Mouse (Mus musculus): Measurements from ENCODE around the gene Hspa1l. TPM values are rescaled to one million over a fixed set of nuclear protein-coding genes. Genes with fewer than 3 reads are reported as not detected.
A peak's percentile ranks its signal among the peaks of the same experiment; 100 is the strongest.
"Not testable (repeated sequence)": the region's sequence is repeated elsewhere in the genome, so short reads cannot be mapped to it uniquely, and the experiment has no call there.

Hspa1l gene
- polyA plus RNA-seq, 1 experiment from 2014 or later = 1.8 TPM

- not testable (repeated sequence) for H3K4me1 ChIP-seq (ENCODE audit: control insufficient read depth, insufficient read depth, low read length); H3K9ac ChIP-seq (ENCODE audit: low read length); H3K4me2 ChIP-seq (ENCODE audit: low read depth); H3K27me3 ChIP-seq (ENCODE audit: control insufficient read depth, insufficient read depth, low read length); ATAC-seq (ENCODE audit: insufficient read depth, low FRiP score, low TSS enrichment); H3K4me3 ChIP-seq (ENCODE audit: low read depth, low read length); H3K36me3 ChIP-seq (ENCODE audit: control insufficient read depth, insufficient read depth, low read length); H3K9me3 ChIP-seq (ENCODE audit: control insufficient read depth, low read length); H3K27ac ChIP-seq (ENCODE audit: low read depth, low read length); DNase-seq (ENCODE audit: low spot score)
- 95% methylated on average over 4 of the region's 4 CpGs for WGBS
Measured at GRCm38 (mm10) chr17:34995192-34995591, 22.7 kb downstream of the Hspa1l start.

GRCm38 (mm10) chr17:34995927-34996326 lies 23.4 kb downstream of the Hspa1l start:
- not testable (repeated sequence) for H3K4me1 ChIP-seq (ENCODE audit: control insufficient read depth, insufficient read depth, low read length); H3K4me2 ChIP-seq (ENCODE audit: low read depth); H3K9me3 ChIP-seq (ENCODE audit: control insufficient read depth, low read length); ATAC-seq (ENCODE audit: insufficient read depth, low FRiP score, low TSS enrichment); H3K27me3 ChIP-seq (ENCODE audit: control insufficient read depth, insufficient read depth, low read length); H3K36me3 ChIP-seq (ENCODE audit: control insufficient read depth, insufficient read depth, low read length); H3K27ac ChIP-seq (ENCODE audit: low read depth, low read length); H3K4me3 ChIP-seq (ENCODE audit: low read depth, low read length); H3K9ac ChIP-seq (ENCODE audit: low read length)
- DNase-seq (ENCODE audit: low spot score) = peak; percentile 1
- WGBS = 97% methylated on average over 4 of the region's 4 CpGs

- Histone ChIP-seq H3K4me1 (ENCODE audit: control insufficient read depth, insufficient read depth, low read length) (no peaks in the 10 kb centered on the region), H3K27me3 (ENCODE audit: control insufficient read depth, insufficient read depth, low read length) (no peaks in the 10 kb centered on the region), H3K27ac (ENCODE audit: low read depth, low read length) (no peak overlapping the region), H3K9me3 (ENCODE audit: control insufficient read depth, low read length) (no peaks in the 10 kb centered on the region), H3K4me2 (ENCODE audit: low read depth) (no peak overlapping the region), H3K36me3 (ENCODE audit: control insufficient read depth, insufficient read depth, low read length) (no peaks in the 10 kb centered on the region), H3K9ac (ENCODE audit: low read length) (no peak overlapping the region), H3K4me3 (ENCODE audit: low read depth, low read length) (no peak overlapping the region)
- no peak for ATAC-seq (ENCODE audit: insufficient read depth, low FRiP score, low TSS enrichment)
- WGBS = 87% methylated on average over 12 of the region's 14 CpGs
- DNase-seq (ENCODE audit: low spot score) = peak; percentile 8
Measured at GRCm38 (mm10) chr17:34996411-34997141, 24.1 kb downstream of the Hspa1l start.

GRCm38 (mm10) chr17:34997142-34997483 lies 24.6 kb downstream of the Hspa1l start:
- H3K4me1 ChIP-seq (ENCODE audit: control insufficient read depth, insufficient read depth, low read length) = no peaks in the 10 kb centered on the region
- no peak overlapping the region for H3K27ac ChIP-seq (ENCODE audit: low read depth, low read length)
- no peaks in the 10 kb centered on the region for H3K36me3 ChIP-seq (ENCODE audit: control insufficient read depth, insufficient read depth, low read length)
- H3K4me2 ChIP-seq (ENCODE audit: low read depth) = no peak overlapping the region
- 90% methylated on average over 5 of the region's 5 CpGs for WGBS
- H3K9ac ChIP-seq (ENCODE audit: low read length) = no peak overlapping the region
- DNase-seq (ENCODE audit: low spot score) = no peak
- ATAC-seq (ENCODE audit: insufficient read depth, low FRiP score, low TSS enrichment) = no peak
- H3K9me3 ChIP-seq (ENCODE audit: control insufficient read depth, low read length) = no peaks in the 10 kb centered on the region
- H3K27me3 ChIP-seq (ENCODE audit: control insufficient read depth, insufficient read depth, low read length) = no peaks in the 10 kb centered on the region
- H3K4me3 ChIP-seq (ENCODE audit: low read depth, low read length) = no peak overlapping the region

GRCm38 (mm10) chr17:34998526-34999430 lies 26.3 kb downstream of the Hspa1l start:
- Histone ChIP-seq H3K27me3 (ENCODE audit: control insufficient read depth, insufficient read depth, low read length) (no peaks in the 10 kb centered on the region), H3K4me3 (ENCODE audit: low read depth, low read length) (no peak overlapping the region), H3K9ac (ENCODE audit: low read length) (no peak overlapping the region), H3K36me3 (ENCODE audit: control insufficient read depth, insufficient read depth, low read length) (no peaks in the 10 kb centered on the region), H3K9me3 (ENCODE audit: control insufficient read depth, low read length) (no peaks in the 10 kb centered on the region), H3K4me1 (ENCODE audit: control insufficient read depth, insufficient read depth, low read length) (peaks cover 11% of the 10 kb centered on the region), H3K27ac (ENCODE audit: low read depth, low read length) (no peak overlapping the region), H3K4me2 (ENCODE audit: low read depth) (peak overlapping the region; percentile 38; the same call in 1 of the 2 replicates)
- peak; percentile 7 for DNase-seq (ENCODE audit: low spot score)
- WGBS = 95% methylated on average over 15 of the region's 15 CpGs
- ATAC-seq (ENCODE audit: insufficient read depth, low FRiP score, low TSS enrichment) = no peak

GRCm38 (mm10) chr17:34999871-35000716 lies 27.6 kb downstream of the Hspa1l start:
- DNase-seq (ENCODE audit: low spot score) = peak; percentile 35
- Histone ChIP-seq H3K4me3 (ENCODE audit: low read depth, low read length) (peak overlapping the region; percentile 76), H3K27ac (ENCODE audit: low read depth, low read length) (peak overlapping the region; percentile 92), H3K4me1 (ENCODE audit: control insufficient read depth, insufficient read depth, low read length) (peaks cover 11% of the 10 kb centered on the region), H3K4me2 (ENCODE audit: low read depth) (peak overlapping the region; percentile 96), H3K9ac (ENCODE audit: low read length) (peak overlapping the region; percentile 77)
- not testable (repeated sequence) for H3K27me3 ChIP-seq (ENCODE audit: control insufficient read depth, insufficient read depth, low read length); ATAC-seq (ENCODE audit: insufficient read depth, low FRiP score, low TSS enrichment); H3K36me3 ChIP-seq (ENCODE audit: control insufficient read depth, insufficient read depth, low read length); H3K9me3 ChIP-seq (ENCODE audit: control insufficient read depth, low read length)
- WGBS = 27% methylated on average over 29 of the region's 32 CpGs

GRCm38 (mm10) chr17:35000717-35001451 lies 28.4 kb downstream of the Hspa1l start, which contains the start of gene Vars:
TSS of gene Vars (plus strand) at chr17:35000987.
- Histone ChIP-seq H3K4me3 (ENCODE audit: low read depth, low read length) (peak within 1 kb of the TSS; percentile 76), H3K36me3 (ENCODE audit: control insufficient read depth, insufficient read depth, low read length) (peaks cover 11% of the 10 kb centered on the region), H3K4me1 (ENCODE audit: control insufficient read depth, insufficient read depth, low read length) (peaks cover 11% of the 10 kb centered on the region), H3K4me2 (ENCODE audit: low read depth) (peak within 1 kb of the TSS; percentile 96), H3K27ac (ENCODE audit: low read depth, low read length) (peak within 1 kb of the TSS; percentile 92), H3K27me3 (ENCODE audit: control insufficient read depth, insufficient read depth, low read length) (no peaks in the 10 kb centered on the region), H3K9me3 (ENCODE audit: control insufficient read depth, low read length) (no peaks in the 10 kb centered on the region), H3K9ac (ENCODE audit: low read length) (peak within 1 kb of the TSS; percentile 77)
- DNase-seq (ENCODE audit: low spot score) (peak; percentile 95), ATAC-seq (ENCODE audit: insufficient read depth, low FRiP score, low TSS enrichment) (peak; percentile 87)
- under 1% methylated on average over 79 of the region's 83 CpGs for WGBS

Data from neural tube, embryonic 11.5 days (tissue).